Mouse (Mus musculus) midbrain, postnatal 0 days (tissue): ENCODE data around the gene Fam3c. TPM values are rescaled to one million over a fixed set of nuclear protein-coding genes. Genes with fewer than 3 reads are reported as not detected.

Experiments used
- ATAC-seq: fragments of 200-750 bp; cut with Nextera tagmentation; 2 replicates; pipeline ENCODE4 v1.8.0; 2017; ENCODE audit warnings: moderate number of reproducible peaks, mild to moderate bottlenecking, moderate TSS enrichment, moderate library complexity; ENCODE audit not compliant: low FRiP score
- DNase-seq: peaks from one replicate; pipeline ENCODE4 v3.0.0-alpha.2; 2015; ENCODE audit warnings: low spot score
- H3K27ac ChIP-seq: fragments of 300-500 bp; sonication (generic); 2 replicates; pipeline ENCODE4 v1.5.1; 2014; ENCODE audit warnings: low read depth, mild to moderate bottlenecking, low read length, mixed read lengths
- H3K27me3 ChIP-seq: fragments of 300-500 bp; sonication (generic); 2 replicates; pipeline ENCODE4 v1.6.1; 2014; ENCODE audit warnings: low read length, control low read depth, mixed read lengths; ENCODE audit not compliant: insufficient read depth
- H3K36me3 ChIP-seq: fragments of 300-500 bp; sonication (generic); 2 replicates; pipeline ENCODE4 v1.6.1; 2014; ENCODE audit warnings: low read length, control low read depth, mixed read lengths; ENCODE audit not compliant: insufficient read depth
- H3K4me1 ChIP-seq: fragments of 300-500 bp; sonication (generic); 2 replicates; pipeline ENCODE4 v1.6.1; 2014; ENCODE audit warnings: mild to moderate bottlenecking, control low read depth, antibody characterized with exemption, low read length, mixed read lengths; ENCODE audit not compliant: insufficient read depth
- H3K4me2 ChIP-seq: fragments of 300-500 bp; sonication (generic); 2 replicates; pipeline ENCODE4 v1.6.1; 2014; ENCODE audit warnings: low read depth, mild to moderate bottlenecking, low read length, mixed read lengths; ENCODE audit not compliant: poor library complexity, severe bottlenecking
- H3K4me3 ChIP-seq: fragments of 300-500 bp; sonication (generic); 2 replicates; pipeline ENCODE4 v1.5.1; 2014; ENCODE audit warnings: low read depth, mild to moderate bottlenecking, low read length, moderate library complexity
- H3K9ac ChIP-seq: fragments of 300-500 bp; sonication (generic); replicated peaks from 2 replicates; pipeline ENCODE4 v1.6.1; 2014; ENCODE audit warnings: mild to moderate bottlenecking, low read length, moderate library complexity, mixed read lengths; ENCODE audit not compliant: poor library complexity, severe bottlenecking
- H3K9me3 ChIP-seq: fragments of 300-500 bp; sonication (generic); 2 replicates; pipeline ENCODE4 v1.6.1; 2016; ENCODE audit warnings: low read length, control low read depth
- CTCF ChIP-seq: IDR thresholded peaks from 2 replicates; pipeline ENCODE4 v1.5.1; 2016; ENCODE audit warnings: antibody characterized with exemption, mild to moderate bottlenecking
- WGBS: fragments of 180-500 bp; shearing (Covaris S2); extraction: QIAGEN DNeasy Blood & Tissue Kit; methylation state at CpG from one replicate; pipeline ENCODE4 v1.1.7; 2014; 5-methylcytosine and 5-hydroxymethylcytosine counted together
- polyA plus RNA-seq: library from polyadenylated mRNA; unstranded; fragments of >200 nt; fragmentation: Nextera tagmentation; extraction: Ambion mirVana; gene quantifications from 2 replicates; pipeline ENCODE4 v1.2.1, GENCODE M21; 2015
- total RNA-seq: library from RNA; depleted of rRNA; stranded (reverse); fragments of >200 nt; gene quantifications from 2 replicates; pipeline ENCODE4 v1.2.3, GENCODE M21; 2014

Gene Fam3c
- total and polyA plus RNA-seq, 2 experiments from 2014 or later = 68.7 to 135 TPM

DNA sequence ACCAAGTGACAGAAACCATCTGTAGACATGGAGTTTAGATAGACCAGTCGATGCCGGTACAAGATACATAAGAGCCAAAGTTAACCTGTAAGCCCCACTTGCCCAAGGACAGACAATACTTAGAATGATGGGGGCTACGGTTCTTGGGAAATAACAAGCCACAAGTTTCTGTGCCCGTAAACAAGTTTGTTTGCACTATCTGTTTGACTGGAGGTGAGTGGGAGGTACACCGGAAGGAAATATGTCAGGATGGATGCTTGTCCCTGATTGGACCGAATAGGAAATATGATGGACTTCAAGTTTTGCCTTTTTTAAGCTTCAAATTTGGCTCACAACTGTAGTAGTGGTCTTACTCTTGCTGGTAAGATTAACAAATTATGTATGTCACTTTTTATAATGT is 12.3 kb downstream of the Fam3c start:
- Histone ChIP-seq H3K36me3 (peaks cover 3% of the 10 kb centered on the region; the same call in 1 of the 2 replicates), H3K4me2 (no peak overlapping the region), H3K27me3 (no peaks in the 10 kb centered on the region), H3K4me1 (no peaks in the 10 kb centered on the region), H3K27ac (no peak overlapping the region), H3K4me3 (no peak overlapping the region), H3K9me3 (no peaks in the 10 kb centered on the region), H3K9ac (no peak overlapping the region)
- ATAC-seq (no peak), DNase-seq (no peak)
- WGBS = 96% methylated on average over 6 of the region's 6 CpGs
- no peak for TF ChIP-seq CTCF

DNA sequence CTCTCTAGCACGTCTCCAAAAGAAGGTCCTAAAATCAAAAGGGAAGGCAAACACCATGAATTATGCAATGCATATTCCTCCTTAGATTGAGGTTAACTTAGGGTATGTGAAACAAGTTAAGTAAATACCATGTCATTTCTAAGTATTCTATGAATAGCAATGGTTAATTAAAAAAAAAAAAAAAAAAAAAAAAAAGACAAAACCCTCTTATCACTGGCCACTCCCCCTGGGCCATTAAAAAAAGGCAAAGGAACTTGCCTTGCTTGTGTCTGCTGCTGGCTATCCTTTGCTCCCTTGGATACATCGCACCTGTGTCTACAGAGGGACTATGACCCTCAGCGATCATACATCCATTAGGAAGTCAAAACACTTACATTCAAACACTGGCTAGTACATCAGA is 12.8 kb downstream of the Fam3c start:
- ATAC-seq (no peak), DNase-seq (no peak)
- Histone ChIP-seq H3K36me3 (peaks cover 3% of the 10 kb centered on the region; the same call in 1 of the 2 replicates), H3K4me1 (no peaks in the 10 kb centered on the region), H3K9ac (no peak overlapping the region), H3K9me3 (no peaks in the 10 kb centered on the region), H3K27ac (no peak overlapping the region), H3K27me3 (no peaks in the 10 kb centered on the region), H3K4me3 (no peak overlapping the region), H3K4me2 (no peak overlapping the region)
- WGBS = 85% methylated on average over 3 of the region's 3 CpGs
- TF ChIP-seq CTCF = no peak

DNA sequence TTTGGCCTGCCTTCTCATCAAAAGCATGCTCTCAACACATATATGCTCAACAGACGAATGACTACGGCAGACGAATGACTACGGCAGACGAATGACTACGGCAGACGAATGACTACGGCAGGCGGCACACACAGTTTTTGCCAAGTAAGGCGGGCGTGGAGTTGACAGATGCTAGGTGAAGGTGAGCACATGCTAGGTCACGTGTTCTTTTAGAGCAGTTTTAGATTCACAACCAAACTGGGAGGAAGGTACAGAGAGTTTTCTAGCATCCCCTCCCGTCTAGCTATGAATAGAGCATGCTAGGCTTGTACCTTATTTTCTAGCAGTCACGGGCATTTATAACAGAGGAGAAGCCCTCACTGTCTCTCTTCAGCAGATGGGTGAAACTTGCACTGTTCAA is 15.3 kb downstream of the Fam3c start:
- no peak for DNase-seq
- H3K27me3 ChIP-seq = no peaks in the 10 kb centered on the region
- H3K4me3 ChIP-seq = no peak overlapping the region
- WGBS = 98% methylated on average over 14 of the region's 14 CpGs
- H3K9ac ChIP-seq = no peak overlapping the region
- TF ChIP-seq CTCF = no peak
- H3K9me3 ChIP-seq = no peaks in the 10 kb centered on the region
- H3K27ac ChIP-seq = no peak overlapping the region
- H3K4me1 ChIP-seq = no peaks in the 10 kb centered on the region
- no peak for ATAC-seq
- no peak overlapping the region for H3K4me2 ChIP-seq
- peaks cover 3% of the 10 kb centered on the region; the same call in 1 of the 2 replicates for H3K36me3 ChIP-seq

DNA sequence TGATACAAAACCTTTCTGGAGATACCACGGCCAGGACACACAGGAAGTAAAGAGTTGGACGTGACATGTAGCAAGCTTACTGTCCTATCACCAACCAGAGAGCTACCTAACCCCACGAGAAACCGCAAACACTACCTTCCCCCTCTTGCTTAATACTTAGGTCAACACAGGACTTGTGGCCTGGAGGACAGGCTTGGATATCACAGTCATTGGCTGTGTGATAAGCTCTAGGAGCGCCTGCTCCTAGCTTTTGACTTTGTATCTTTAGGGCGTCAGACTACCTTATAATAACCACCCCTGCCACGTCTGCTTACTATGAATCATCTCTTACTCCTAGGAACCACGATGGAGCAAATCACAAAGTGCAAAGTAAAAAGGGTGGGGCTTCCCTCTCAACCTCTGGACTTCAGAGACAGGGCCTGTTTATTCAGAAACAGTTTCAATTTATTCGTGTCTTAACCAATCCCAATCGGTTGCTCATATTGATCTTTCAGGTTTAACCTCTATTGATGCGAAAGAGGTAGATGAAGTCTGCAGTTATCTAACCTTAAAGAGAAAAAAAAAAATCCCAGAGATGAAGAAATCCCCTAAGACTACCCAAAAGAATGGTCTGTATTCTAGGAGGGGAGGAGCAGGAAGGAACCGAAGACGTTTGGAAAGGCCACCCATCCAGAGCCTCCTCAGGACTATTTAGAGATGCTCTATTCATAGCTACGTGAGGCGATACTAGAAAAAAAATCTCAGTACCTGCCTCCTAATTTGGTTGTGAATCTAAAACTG is 16.1 kb downstream of the Fam3c start:
- no peaks in the 10 kb centered on the region for H3K9me3 ChIP-seq
- DNase-seq (no peak), ATAC-seq (no peak)
- no peaks in the 10 kb centered on the region for H3K27me3 ChIP-seq
- H3K27ac ChIP-seq = no peak overlapping the region
- 96% methylated on average over 15 of the region's 15 CpGs for WGBS
- H3K4me3 ChIP-seq = no peak overlapping the region
- TF ChIP-seq CTCF = no peak
- peaks cover 3% of the 10 kb centered on the region; the same call in 1 of the 2 replicates for H3K36me3 ChIP-seq
- no peak overlapping the region for H3K9ac ChIP-seq
- H3K4me1 ChIP-seq = no peaks in the 10 kb centered on the region
- no peak overlapping the region for H3K4me2 ChIP-seq

DNA sequence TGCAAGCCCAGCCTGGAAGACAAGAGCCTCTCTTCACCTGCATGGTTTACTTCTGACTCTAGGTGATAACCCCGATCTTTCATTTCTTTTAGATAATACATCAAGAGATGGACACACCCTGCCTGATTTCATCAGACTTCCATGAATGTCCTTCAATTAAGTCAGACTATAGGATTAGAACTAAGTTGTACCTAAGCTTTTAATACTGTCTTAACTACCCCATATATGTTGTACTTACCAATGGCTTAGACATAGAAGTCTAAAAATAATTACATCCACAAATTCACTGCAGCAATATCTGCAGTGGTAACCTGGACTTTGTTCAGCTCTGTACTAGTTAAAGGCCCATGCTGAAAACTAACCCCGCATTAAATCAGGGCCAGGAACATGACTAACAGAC is 23.5 kb downstream of the Fam3c start:
- Histone ChIP-seq H3K27ac (no peak overlapping the region), H3K36me3 (0 out of 2 replicates have a peak, but pooled peaks cover 4% of the 10 kb centered on the region), H3K27me3 (no peaks in the 10 kb centered on the region), H3K4me3 (no peak overlapping the region), H3K9ac (no peak overlapping the region), H3K9me3 (no peaks in the 10 kb centered on the region), H3K4me2 (no peak overlapping the region), H3K4me1 (no peaks in the 10 kb centered on the region)
- no peak for DNase-seq
- no peak for TF ChIP-seq CTCF
- WGBS = 92% methylated on average over 2 of the region's 2 CpGs
- ATAC-seq = no peak

DNA sequence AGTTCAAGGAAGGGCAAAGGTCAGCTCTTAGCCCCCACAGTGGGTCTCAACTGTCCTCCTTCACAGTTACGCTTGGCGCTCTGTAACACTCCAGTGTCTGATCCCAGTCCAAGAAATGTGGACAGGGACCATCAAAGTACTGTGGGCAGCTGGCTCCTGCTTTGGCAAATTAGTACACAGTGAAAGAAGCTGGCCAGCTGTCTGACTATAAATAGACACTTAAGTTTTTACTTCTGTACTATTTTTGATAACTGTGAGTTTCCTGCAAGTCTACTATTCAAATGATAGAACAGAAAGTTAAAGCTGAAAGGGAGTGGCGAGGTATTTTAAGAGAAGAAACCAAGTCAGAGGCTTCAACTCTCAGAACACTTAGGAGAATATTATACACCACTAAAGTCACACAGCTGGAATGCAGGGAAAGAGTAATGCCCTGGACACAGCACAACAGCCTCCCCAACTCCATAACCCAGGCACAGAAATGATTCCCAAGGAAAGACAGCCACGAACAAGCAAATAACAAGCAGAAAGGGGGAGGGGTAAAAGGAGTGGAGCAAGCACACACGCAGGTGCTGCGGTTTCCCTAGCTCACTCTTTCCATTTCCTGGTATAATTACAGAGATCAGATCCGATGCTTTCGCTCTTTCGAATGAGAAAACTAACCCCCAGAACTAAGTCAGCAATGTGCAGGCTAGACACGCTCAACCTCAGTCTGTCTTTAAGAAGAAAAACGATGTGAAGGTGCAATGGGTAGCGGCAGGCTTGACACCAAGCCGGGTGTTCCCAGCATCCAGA is 25.7 kb downstream of the Fam3c start:
- H3K9ac ChIP-seq = no peak overlapping the region
- ATAC-seq (no peak), DNase-seq (no peak)
- H3K9me3 ChIP-seq = no peaks in the 10 kb centered on the region
- H3K4me3 ChIP-seq = no peak overlapping the region
- no peaks in the 10 kb centered on the region for H3K27me3 ChIP-seq
- WGBS = 89% methylated on average over 13 of the region's 13 CpGs
- no peak overlapping the region for H3K4me2 ChIP-seq
- 0 out of 2 replicates have a peak, but pooled peaks cover 7% of the 10 kb centered on the region for H3K36me3 ChIP-seq
- no peaks in the 10 kb centered on the region for H3K4me1 ChIP-seq
- no peak overlapping the region for H3K27ac ChIP-seq
- no peak for TF ChIP-seq CTCF
